Mouse (Mus musculus): ENCODE results near the gene Chrne. TPM values are rescaled to one million over a fixed set of nuclear protein-coding genes. Genes with fewer than 3 reads are reported as not detected.
A peak's percentile ranks its signal among the peaks of the same experiment; 100 is the strongest.

Gene Chrne
- polyA plus RNA-seq, 1 experiment from 2014 or later, result not detected

- peaks cover 25% of the 10 kb centered on the region for H3K4me1 ChIP-seq (ENCODE audit: control insufficient read depth, insufficient read depth, low read length)
- WGBS, result under 1% methylated on average over 45 of the region's 63 CpGs
- peak overlapping the region; percentile 96 for H3K27ac ChIP-seq (ENCODE audit: low read depth, low read length)
- peak; percentile 60 for ATAC-seq (ENCODE audit: low read depth)
- H3K27me3 ChIP-seq (ENCODE audit: control insufficient read depth, insufficient read depth, low read length), result no peaks in the 10 kb centered on the region
- peaks cover 30% of the 10 kb centered on the region for H3K36me3 ChIP-seq (ENCODE audit: control insufficient read depth, insufficient read depth, low read length)
- H3K9ac ChIP-seq (replicated peaks; ENCODE audit: low read depth, low read length), result peak overlapping the region; percentile 95
- H3K4me2 ChIP-seq (ENCODE audit: low read depth, low read length), result peak overlapping the region; percentile 91
- H3K9me3 ChIP-seq (ENCODE audit: control insufficient read depth, low read length), result no peaks in the 10 kb centered on the region
- H3K4me3 ChIP-seq (ENCODE audit: low read depth, low read length), result peak overlapping the region; percentile 98
Measured at GRCm38 (mm10) chr11:70653345-70654197, 34.6 kb upstream of the Chrne start.

- Histone ChIP-seq H3K36me3 (ENCODE audit: control insufficient read depth, insufficient read depth, low read length) (peaks cover 30% of the 10 kb centered on the region), H3K9ac (replicated peaks; ENCODE audit: low read depth, low read length) (peak overlapping the region; percentile 95; the same call in 1 of the 2 replicates), H3K4me2 (ENCODE audit: low read depth, low read length) (peak overlapping the region; percentile 91), H3K4me3 (ENCODE audit: low read depth, low read length) (peak overlapping the region; percentile 98), H3K4me1 (ENCODE audit: control insufficient read depth, insufficient read depth, low read length) (peaks cover 31% of the 10 kb centered on the region), H3K9me3 (ENCODE audit: control insufficient read depth, low read length) (no peaks in the 10 kb centered on the region), H3K27me3 (ENCODE audit: control insufficient read depth, insufficient read depth, low read length) (no peaks in the 10 kb centered on the region), H3K27ac (ENCODE audit: low read depth, low read length) (no peak overlapping the region)
- WGBS, result 68% methylated on average over 6 of the region's 6 CpGs
- ATAC-seq (ENCODE audit: low read depth), result no peak
Measured at GRCm38 (mm10) chr11:70652884-70653344, 33.9 kb upstream of the Chrne start.

- Histone ChIP-seq H3K4me1 (ENCODE audit: control insufficient read depth, insufficient read depth, low read length) (peaks cover 34% of the 10 kb centered on the region), H3K4me2 (ENCODE audit: low read depth, low read length) (peak overlapping the region; percentile 91), H3K4me3 (ENCODE audit: low read depth, low read length) (peak overlapping the region; percentile 98; the same call in 1 of the 2 replicates), H3K9me3 (ENCODE audit: control insufficient read depth, low read length) (no peaks in the 10 kb centered on the region), H3K27ac (ENCODE audit: low read depth, low read length) (no peak overlapping the region), H3K36me3 (ENCODE audit: control insufficient read depth, insufficient read depth, low read length) (peaks cover 30% of the 10 kb centered on the region), H3K27me3 (ENCODE audit: control insufficient read depth, insufficient read depth, low read length) (no peaks in the 10 kb centered on the region), H3K9ac (replicated peaks; ENCODE audit: low read depth, low read length) (no peak overlapping the region)
- no peak for ATAC-seq (ENCODE audit: low read depth)
- 72% methylated on average over 12 of the region's 12 CpGs for WGBS
Measured at GRCm38 (mm10) chr11:70652029-70652883, 33.2 kb upstream of the Chrne start.

DNA sequence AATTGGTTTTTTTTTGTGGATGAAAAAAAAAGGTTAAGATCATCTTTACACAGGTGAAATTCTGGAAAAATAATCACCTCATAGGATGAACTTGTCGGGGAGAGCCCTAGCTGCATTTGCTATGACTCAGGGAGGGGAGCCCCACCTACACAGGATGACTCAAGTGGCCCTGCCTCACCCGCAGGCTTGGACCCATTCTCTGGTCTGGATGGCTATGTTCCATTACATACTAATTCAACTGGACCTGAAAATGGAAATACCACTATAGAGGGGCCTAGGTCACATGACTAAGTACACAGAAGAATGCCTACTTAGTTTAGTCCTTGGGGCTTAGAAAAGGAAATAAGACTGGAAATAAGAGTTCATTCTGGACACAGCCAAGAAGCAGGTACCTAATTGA, 32.4 kb upstream of the Chrne start:
- no peak for ATAC-seq (ENCODE audit: low read depth)
- no peaks in the 10 kb centered on the region for H3K9me3 ChIP-seq (ENCODE audit: control insufficient read depth, low read length)
- H3K27ac ChIP-seq (ENCODE audit: low read depth, low read length), result no peak overlapping the region
- peaks cover 28% of the 10 kb centered on the region for H3K4me1 ChIP-seq (ENCODE audit: control insufficient read depth, insufficient read depth, low read length)
- 85% methylated on average over 2 of the region's 2 CpGs for WGBS
- no peak overlapping the region for H3K4me2 ChIP-seq (ENCODE audit: low read depth, low read length)
- H3K9ac ChIP-seq (replicated peaks; ENCODE audit: low read depth, low read length), result no peak overlapping the region
- no peak overlapping the region for H3K4me3 ChIP-seq (ENCODE audit: low read depth, low read length)
- peaks cover 30% of the 10 kb centered on the region for H3K36me3 ChIP-seq (ENCODE audit: control insufficient read depth, insufficient read depth, low read length)
- H3K27me3 ChIP-seq (ENCODE audit: control insufficient read depth, insufficient read depth, low read length), result no peaks in the 10 kb centered on the region

- Histone ChIP-seq H3K4me1 (ENCODE audit: control insufficient read depth, insufficient read depth, low read length) (peaks cover 28% of the 10 kb centered on the region), H3K27ac (ENCODE audit: low read depth, low read length) (no peak overlapping the region), H3K4me3 (ENCODE audit: low read depth, low read length) (no peak overlapping the region), H3K36me3 (ENCODE audit: control insufficient read depth, insufficient read depth, low read length) (peaks cover 30% of the 10 kb centered on the region), H3K9me3 (ENCODE audit: control insufficient read depth, low read length) (no peaks in the 10 kb centered on the region), H3K4me2 (ENCODE audit: low read depth, low read length) (no peak overlapping the region), H3K9ac (replicated peaks; ENCODE audit: low read depth, low read length) (no peak overlapping the region), H3K27me3 (ENCODE audit: control insufficient read depth, insufficient read depth, low read length) (no peaks in the 10 kb centered on the region)
- 81% methylated on average over 12 of the region's 12 CpGs for WGBS
- ATAC-seq (ENCODE audit: low read depth), result no peak
Measured at GRCm38 (mm10) chr11:70650322-70651175, 31.5 kb upstream of the Chrne start.

DNA sequence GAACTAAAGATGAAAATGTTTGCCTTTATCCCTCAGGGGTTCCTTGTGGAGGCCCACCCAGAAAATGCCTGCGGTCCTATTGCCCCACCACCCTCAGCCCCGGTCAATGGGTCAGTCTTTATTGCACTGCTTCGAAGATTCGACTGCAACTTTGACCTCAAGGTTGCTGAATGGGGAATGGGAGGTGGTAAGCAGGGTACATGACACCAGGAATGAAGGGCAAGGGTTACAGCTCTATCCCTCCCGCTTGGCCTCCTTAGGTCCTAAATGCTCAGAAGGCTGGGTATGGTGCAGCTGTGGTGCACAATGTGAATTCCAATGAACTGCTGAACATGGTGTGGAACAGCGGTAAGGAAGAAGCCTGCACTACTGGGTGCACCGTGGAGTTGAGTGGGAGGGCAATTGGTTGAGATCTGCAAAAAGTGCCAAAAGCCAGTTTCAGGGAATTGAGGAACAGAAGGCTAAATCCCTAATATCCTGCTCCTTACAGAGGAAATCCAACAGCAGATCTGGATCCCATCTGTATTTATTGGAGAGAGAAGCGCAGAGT, 30.2 kb upstream of the Chrne start:
- no peak overlapping the region for H3K9ac ChIP-seq (replicated peaks; ENCODE audit: low read depth, low read length)
- H3K36me3 ChIP-seq (ENCODE audit: control insufficient read depth, insufficient read depth, low read length), result peaks cover 40% of the 10 kb centered on the region
- no peaks in the 10 kb centered on the region for H3K27me3 ChIP-seq (ENCODE audit: control insufficient read depth, insufficient read depth, low read length)
- H3K4me2 ChIP-seq (ENCODE audit: low read depth, low read length), result peak overlapping the region; percentile 100; the same call in 1 of the 2 replicates
- H3K27ac ChIP-seq (ENCODE audit: low read depth, low read length), result no peak overlapping the region
- no peak overlapping the region for H3K4me3 ChIP-seq (ENCODE audit: low read depth, low read length)
- 81% methylated on average over 8 of the region's 8 CpGs for WGBS
- H3K9me3 ChIP-seq (ENCODE audit: control insufficient read depth, low read length), result no peaks in the 10 kb centered on the region
- ATAC-seq (ENCODE audit: low read depth), result no peak
- peaks cover 30% of the 10 kb centered on the region for H3K4me1 ChIP-seq (ENCODE audit: control insufficient read depth, insufficient read depth, low read length)

GRCm38 (mm10) chr11:70648512-70648911, 29.5 kb upstream of the Chrne start:
- H3K4me1 ChIP-seq (ENCODE audit: control insufficient read depth, insufficient read depth, low read length), result peaks cover 30% of the 10 kb centered on the region
- peak overlapping the region; percentile 100 for H3K4me2 ChIP-seq (ENCODE audit: low read depth, low read length)
- no peaks in the 10 kb centered on the region for H3K9me3 ChIP-seq (ENCODE audit: control insufficient read depth, low read length)
- WGBS, result 88% methylated on average over 4 of the region's 4 CpGs
- H3K27me3 ChIP-seq (ENCODE audit: control insufficient read depth, insufficient read depth, low read length), result no peaks in the 10 kb centered on the region
- H3K4me3 ChIP-seq (ENCODE audit: low read depth, low read length), result peak overlapping the region; percentile 77; the same call in 1 of the 2 replicates
- peak overlapping the region; percentile 70; the same call in 1 of the 2 replicates for H3K9ac ChIP-seq (replicated peaks; ENCODE audit: low read depth, low read length)
- H3K27ac ChIP-seq (ENCODE audit: low read depth, low read length), result no peak overlapping the region
- ATAC-seq (ENCODE audit: low read depth), result no peak
- peaks cover 42% of the 10 kb centered on the region for H3K36me3 ChIP-seq (ENCODE audit: control insufficient read depth, insufficient read depth, low read length)

DNA sequence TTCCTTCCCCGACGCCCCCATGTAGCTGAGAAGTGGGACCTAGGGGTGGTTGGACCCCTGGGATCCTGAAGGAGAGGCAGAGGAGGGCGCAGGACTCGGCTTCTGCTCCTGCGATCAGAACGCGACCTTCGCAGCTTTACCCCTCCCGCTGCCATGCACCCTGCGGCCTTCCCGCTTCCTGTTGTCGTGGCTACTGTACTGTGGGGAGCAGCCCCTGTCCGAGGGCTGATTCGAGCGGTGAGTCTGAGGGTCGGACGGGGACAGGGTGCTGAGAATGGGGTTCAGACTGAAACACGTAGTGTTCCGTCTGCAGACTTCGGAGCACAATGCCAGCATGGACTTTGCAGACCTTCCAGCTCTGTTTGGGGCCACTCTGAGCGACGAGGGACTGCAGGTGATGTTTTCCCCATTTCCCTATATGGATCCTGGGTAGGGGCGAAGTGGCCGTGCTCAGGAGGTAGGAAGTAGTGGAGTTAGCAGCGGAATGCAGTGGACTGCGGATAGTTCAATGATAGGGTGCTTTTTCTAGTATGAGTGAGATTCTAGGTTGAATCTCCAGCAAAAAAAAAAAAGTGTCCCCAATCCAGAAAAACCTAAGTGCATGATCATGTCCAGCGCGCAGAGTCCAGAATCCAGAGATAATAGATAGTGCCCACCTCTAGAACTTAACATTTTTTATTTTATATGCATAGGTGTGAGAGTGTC, 28.9 kb upstream of the Chrne start:
- Histone ChIP-seq H3K4me1 (ENCODE audit: control insufficient read depth, insufficient read depth, low read length) (peaks cover 26% of the 10 kb centered on the region), H3K4me3 (ENCODE audit: low read depth, low read length) (peak overlapping the region; percentile 77), H3K36me3 (ENCODE audit: control insufficient read depth, insufficient read depth, low read length) (peaks cover 42% of the 10 kb centered on the region), H3K9ac (replicated peaks; ENCODE audit: low read depth, low read length) (peak overlapping the region; percentile 70), H3K27ac (ENCODE audit: low read depth, low read length) (peak overlapping the region; percentile 84), H3K27me3 (ENCODE audit: control insufficient read depth, insufficient read depth, low read length) (no peaks in the 10 kb centered on the region), H3K9me3 (ENCODE audit: control insufficient read depth, low read length) (no peaks in the 10 kb centered on the region), H3K4me2 (ENCODE audit: low read depth, low read length) (peak overlapping the region; percentile 100)
- 4% methylated on average over 28 of the region's 28 CpGs for WGBS
- no peak for ATAC-seq (ENCODE audit: low read depth)
